ENCODE assay signal across 12 mouse cellular contexts in genomic region chr6:22411796-22412195, GRCm38 (mm10).
"Had no signal": no experiment of that assay in that cellular context is flagged by ENCODE, and none has a peak within 500 bp of the region (broad histone marks: within the 10 kb centered on the region; RNA-seq: fewer than 3 reads in every experiment).

No protein-coding gene starts in this region.

- ATAC-seq: liver, embryonic 12.5 days; midbrain, embryonic 13.5 days had no signal

- H3K9me3 ChIP-seq: limb, embryonic 10.5 days; liver, embryonic 12.5 days; lung, embryonic 15.5 days; midbrain, embryonic 13.5 days; neural tube, embryonic 15.5 days had no signal

- H3K4me2 ChIP-seq: liver, embryonic 12.5 days; lung, embryonic 15.5 days; midbrain, embryonic 13.5 days; neural tube, embryonic 15.5 days had no signal

- H3K27me3 ChIP-seq: liver, embryonic 12.5 days; lung, embryonic 15.5 days; midbrain, embryonic 13.5 days; neural tube, embryonic 15.5 days had no signal

- H3K36me3 ChIP-seq: limb, embryonic 10.5 days; liver, embryonic 12.5 days; lung, embryonic 15.5 days; midbrain, embryonic 13.5 days; neural tube, embryonic 15.5 days had no signal

- DNase-seq: kidney, adult 18-20 months; kidney, postnatal 10 days; kidney, postnatal 4 days; lung, postnatal 14 days; thymus, postnatal 4 days had no signal

- H3K4me3 ChIP-seq: layer of hippocampus, adult 2 months; left cerebral cortex, adult 2 months; limb, embryonic 10.5 days; liver, embryonic 12.5 days; lung, embryonic 15.5 days; midbrain, embryonic 13.5 days; neural tube, embryonic 15.5 days had no signal

- H3K4me1 ChIP-seq: limb, embryonic 10.5 days; liver, embryonic 12.5 days; lung, embryonic 15.5 days; midbrain, embryonic 13.5 days; neural tube, embryonic 15.5 days had no signal

- H3K27ac ChIP-seq: layer of hippocampus, adult 2 months; left cerebral cortex, adult 2 months; limb, embryonic 10.5 days; liver, embryonic 12.5 days; lung, embryonic 15.5 days; midbrain, embryonic 13.5 days; neural tube, embryonic 15.5 days had no signal

- H3K9ac ChIP-seq: liver, embryonic 12.5 days; lung, embryonic 15.5 days; midbrain, embryonic 13.5 days; neural tube, embryonic 15.5 days had no signal
